Mouse (Mus musculus): ENCODE results near the gene Ebf1.

GRCm38 (mm10) chr11:44788003-44788402 lies 170.9 kb downstream of the Ebf1 start:
- TF ChIP-seq CTCF (IDR thresholded peaks at IDR 0.05; ENCODE audit: low read depth, low read length) = no peak
- no peak for TF ChIP-seq POLR2A (IDR thresholded peaks at IDR 0.05; ENCODE audit: insufficient read depth, low read length)
